Mouse (Mus musculus) midbrain, postnatal 0 days (tissue): ENCODE data around the gene Sypl2. TPM values are rescaled to one million over a fixed set of nuclear protein-coding genes. Genes with fewer than 3 reads are reported as not detected.

Source experiments
- ATAC-seq: fragments of 200-750 bp; cut with Nextera tagmentation; 2 replicates; pipeline ENCODE4 v1.8.0; 2017; ENCODE audit warnings: moderate number of reproducible peaks, mild to moderate bottlenecking, moderate TSS enrichment, moderate library complexity; ENCODE audit not compliant: low FRiP score
- DNase-seq: peaks from one replicate; pipeline ENCODE4 v3.0.0-alpha.2; 2015; ENCODE audit warnings: low spot score
- H3K27ac ChIP-seq: fragments of 300-500 bp; sonication (generic); 2 replicates; pipeline ENCODE4 v1.5.1; 2014; ENCODE audit warnings: low read depth, mild to moderate bottlenecking, low read length, mixed read lengths
- H3K27me3 ChIP-seq: fragments of 300-500 bp; sonication (generic); 2 replicates; pipeline ENCODE4 v1.6.1; 2014; ENCODE audit warnings: low read length, control low read depth, mixed read lengths; ENCODE audit not compliant: insufficient read depth
- H3K36me3 ChIP-seq: fragments of 300-500 bp; sonication (generic); 2 replicates; pipeline ENCODE4 v1.6.1; 2014; ENCODE audit warnings: low read length, control low read depth, mixed read lengths; ENCODE audit not compliant: insufficient read depth
- H3K4me1 ChIP-seq: fragments of 300-500 bp; sonication (generic); 2 replicates; pipeline ENCODE4 v1.6.1; 2014; ENCODE audit warnings: mild to moderate bottlenecking, control low read depth, antibody characterized with exemption, low read length, mixed read lengths; ENCODE audit not compliant: insufficient read depth
- H3K4me2 ChIP-seq: fragments of 300-500 bp; sonication (generic); 2 replicates; pipeline ENCODE4 v1.6.1; 2014; ENCODE audit warnings: low read depth, mild to moderate bottlenecking, low read length, mixed read lengths; ENCODE audit not compliant: poor library complexity, severe bottlenecking
- H3K4me3 ChIP-seq: fragments of 300-500 bp; sonication (generic); 2 replicates; pipeline ENCODE4 v1.5.1; 2014; ENCODE audit warnings: low read depth, mild to moderate bottlenecking, low read length, moderate library complexity
- H3K9ac ChIP-seq: fragments of 300-500 bp; sonication (generic); replicated peaks from 2 replicates; pipeline ENCODE4 v1.6.1; 2014; ENCODE audit warnings: mild to moderate bottlenecking, low read length, moderate library complexity, mixed read lengths; ENCODE audit not compliant: poor library complexity, severe bottlenecking
- H3K9me3 ChIP-seq: fragments of 300-500 bp; sonication (generic); 2 replicates; pipeline ENCODE4 v1.6.1; 2016; ENCODE audit warnings: low read length, control low read depth
- CTCF ChIP-seq: IDR thresholded peaks from 2 replicates; pipeline ENCODE4 v1.5.1; 2016; ENCODE audit warnings: antibody characterized with exemption, mild to moderate bottlenecking
- WGBS: fragments of 180-500 bp; shearing (Covaris S2); extraction: QIAGEN DNeasy Blood & Tissue Kit; methylation state at CpG from one replicate; pipeline ENCODE4 v1.1.7; 2014; 5-methylcytosine and 5-hydroxymethylcytosine counted together
- polyA plus RNA-seq: library from polyadenylated mRNA; unstranded; fragments of >200 nt; fragmentation: Nextera tagmentation; extraction: Ambion mirVana; gene quantifications from 2 replicates; pipeline ENCODE4 v1.2.1, GENCODE M21; 2015
- total RNA-seq: library from RNA; depleted of rRNA; stranded (reverse); fragments of >200 nt; gene quantifications from 2 replicates; pipeline ENCODE4 v1.2.3, GENCODE M21; 2014; rRNA removed

Gene Sypl2
- total RNA-seq (0.42 and 0.55 TPM in 2 replicates), polyA plus RNA-seq (0.10 and 0.17 TPM in 2 replicates)

GRCm38 (mm10) chr3:108226558-108227350 lies at the start of gene Sypl2:
Gene Sypl2 (minus strand): TSS chr3:108226648.
- no peaks in the 10 kb centered on the region for H3K36me3 ChIP-seq
- H3K4me3 ChIP-seq = peak within 1 kb of the TSS; percentile 37
- H3K9ac ChIP-seq = 0 out of 2 replicates have a peak within 1 kb of the TSS, but pooled peaks have one; percentile 19
- TF ChIP-seq CTCF = no peak
- no peaks in the 10 kb centered on the region for H3K4me1 ChIP-seq
- H3K9me3 ChIP-seq = no peaks in the 10 kb centered on the region
- 3% methylated on average over 35 of the region's 44 CpGs for WGBS
- peak within 1 kb of the TSS; percentile 53 for H3K4me2 ChIP-seq
- no peak within 1 kb of the TSS for H3K27ac ChIP-seq
- peak; percentile 49; the same call in 1 of the 2 replicates for ATAC-seq
- peak; percentile 45 for DNase-seq
- peaks cover 29% of the 10 kb centered on the region for H3K27me3 ChIP-seq

GRCm38 (mm10) chr3:108259319-108259718 lies 32.9 kb upstream of the Sypl2 start:
- peaks cover 6% of the 10 kb centered on the region; the same call in 1 of the 2 replicates for H3K4me1 ChIP-seq
- H3K4me2 ChIP-seq = no peak overlapping the region
- no peak overlapping the region for H3K4me3 ChIP-seq
- H3K27me3 ChIP-seq = no peaks in the 10 kb centered on the region
- 77% methylated on average over 3 of the region's 3 CpGs for WGBS
- H3K36me3 ChIP-seq = peaks cover 10% of the 10 kb centered on the region
- ATAC-seq (no peak), DNase-seq (no peak)
- no peak overlapping the region for H3K27ac ChIP-seq
- no peak for TF ChIP-seq CTCF
- H3K9ac ChIP-seq = no peak overlapping the region
- H3K9me3 ChIP-seq = no peaks in the 10 kb centered on the region

- no peak for ATAC-seq
- H3K27ac ChIP-seq = no peak overlapping the region
- no peak for TF ChIP-seq CTCF
- peak overlapping the region; percentile 74 for H3K9ac ChIP-seq
- peak overlapping the region; percentile 80 for H3K4me2 ChIP-seq
- peak overlapping the region; percentile 98 for H3K4me3 ChIP-seq
- no peak for DNase-seq
- WGBS = 84% methylated on average over 3 of the region's 3 CpGs
- H3K4me1 ChIP-seq = peaks cover 6% of the 10 kb centered on the region; the same call in 1 of the 2 replicates
- peaks cover 4% of the 10 kb centered on the region for H3K36me3 ChIP-seq
- H3K9me3 ChIP-seq = no peaks in the 10 kb centered on the region
- no peaks in the 10 kb centered on the region for H3K27me3 ChIP-seq
These were observed 31.5 kb upstream of the Sypl2 start for GRCm38 (mm10) chr3:108257831-108258500.

- Histone ChIP-seq H3K27me3 (no peaks in the 10 kb centered on the region), H3K4me2 (peak within 1 kb of the TSS; percentile 80), H3K9ac (peak within 1 kb of the TSS; percentile 74), H3K36me3 (no peaks in the 10 kb centered on the region), H3K4me1 (peaks cover 6% of the 10 kb centered on the region; the same call in 1 of the 2 replicates), H3K9me3 (no peaks in the 10 kb centered on the region), H3K27ac (no peak within 1 kb of the TSS), H3K4me3 (peak within 1 kb of the TSS; percentile 98)
- WGBS = under 1% methylated on average over 79 of the region's 79 CpGs
- DNase-seq = peak; percentile 99
- TF ChIP-seq CTCF = 0 out of 2 replicates have a peak, but pooled peaks have one; percentile 16
- peak; percentile 99 for ATAC-seq
These were observed 30.5 kb upstream of the Sypl2 start, which contains the start of gene Psma5 for GRCm38 (mm10) chr3:108256719-108257637. Gene Psma5 (plus strand): TSS chr3:108256926.

GRCm38 (mm10) chr3:108246857-108247256 lies 20.4 kb upstream of the Sypl2 start:
- Histone ChIP-seq H3K4me3 (no peak overlapping the region), H3K9me3 (no peaks in the 10 kb centered on the region), H3K9ac (no peak overlapping the region), H3K4me1 (no peaks in the 10 kb centered on the region), H3K27ac (no peak overlapping the region), H3K4me2 (no peak overlapping the region), H3K27me3 (no peaks in the 10 kb centered on the region), H3K36me3 (no peaks in the 10 kb centered on the region)
- no peak for TF ChIP-seq CTCF
- ATAC-seq = no peak
- WGBS = 76% methylated on average over 2 of the region's 2 CpGs
- no peak for DNase-seq
